In the genomic region with DNA sequence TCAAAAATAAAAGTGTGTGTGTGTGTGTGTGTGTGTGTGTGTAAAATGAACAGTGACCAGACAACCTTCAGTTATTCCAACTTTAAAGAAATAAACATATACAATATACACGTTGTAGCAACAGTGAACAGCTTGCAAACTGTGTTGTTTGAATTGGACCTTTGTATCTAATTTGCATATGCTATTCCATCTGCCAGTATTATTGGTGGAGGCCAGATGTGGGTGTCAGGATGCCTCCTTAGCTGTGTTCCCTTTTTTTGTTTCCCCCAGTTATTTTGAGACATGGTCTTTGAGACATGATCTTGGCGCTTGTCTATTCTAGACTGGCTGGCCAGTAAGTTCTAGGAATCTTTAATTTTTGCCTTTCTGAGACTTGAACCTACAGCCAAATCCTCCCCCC, we compare ENCODE assay signal across 18 mouse cellular contexts. TPM values are rescaled to one million over a fixed set of nuclear protein-coding genes. Genes with fewer than 3 reads are reported as not detected.
DNase-seq lines count a peak whose midpoint lies in the region; ATAC-seq and TF ChIP-seq lines count a peak whose summit lies in the region.
"Had no signal": no experiment of that assay in that cellular context is flagged by ENCODE, and none has a peak within 500 bp of the region (broad histone marks: within the 10 kb centered on the region; RNA-seq: fewer than 3 reads in every experiment).

No protein-coding gene starts in this region.

- H3K4me2 ChIP-seq in hindbrain, embryonic 13.5 days, result no peak overlapping the region
- 0 out of 2 replicates have a peak overlapping the region, but pooled peaks have one; percentile 69 for H3K4me2 ChIP-seq in neural tube, embryonic 12.5 days (replicated peaks)
- H3K4me2 ChIP-seq in myocyte (ENCODE audit: low read depth), result peak overlapping the region; percentile 91

- DNase-seq in hindbrain, embryonic 10.5 days (ENCODE audit: low spot score), result no peak
- no peak for DNase-seq in neural tube, embryonic 10.5 days (ENCODE audit: extremely low spot score, low spot score)
- DNase-seq in embryonic facial prominence, embryonic 10.5 days (ENCODE audit: low spot score), result no peak
- DNase-seq in frontal cortex, postnatal 10 days (ENCODE audit: low spot score in 2 of 2), result no peak
- no peak for DNase-seq in cerebellum, postnatal 14 days
- DNase-seq: adrenal gland, postnatal 14 days; B cell, adult 2 months; cerebellum, adult 18-20 months; cerebellum, postnatal 36 days; heart, postnatal 10 days; thymus, postnatal 14 days had no signal

- no peaks in the 10 kb centered on the region for H3K9me3 ChIP-seq in hindbrain, embryonic 13.5 days
- no peaks in the 10 kb centered on the region for H3K9me3 ChIP-seq in hindbrain, embryonic 10.5 days
- H3K9me3 ChIP-seq in neural tube, embryonic 12.5 days, result no peaks in the 10 kb centered on the region
- H3K9me3 ChIP-seq in embryonic facial prominence, embryonic 10.5 days, result no peaks in the 10 kb centered on the region
- H3K9me3 ChIP-seq: limb, embryonic 13.5 days; midbrain, embryonic 13.5 days had no signal

- H3K4me3 ChIP-seq in hindbrain, embryonic 13.5 days, result peak overlapping the region; percentile 84; the same call in 1 of the 2 replicates
- H3K4me3 ChIP-seq in hindbrain, embryonic 10.5 days, result no peak overlapping the region
- no peak overlapping the region for H3K4me3 ChIP-seq in neural tube, embryonic 12.5 days
- H3K4me3 ChIP-seq in embryonic facial prominence, embryonic 10.5 days, result peak overlapping the region; percentile 95; the same call in 1 of the 2 replicates
- peak overlapping the region; percentile 92 for H3K4me3 ChIP-seq in myocyte

- WGBS in hindbrain, embryonic 13.5 days, result 84% methylated on average over 2 of the region's 2 CpGs
- 88% methylated on average over 2 of the region's 2 CpGs for WGBS in hindbrain, embryonic 10.5 days
- WGBS in neural tube, embryonic 12.5 days, result 82% methylated on average over 2 of the region's 2 CpGs
- WGBS in embryonic facial prominence, embryonic 10.5 days, result 90% methylated on average over 2 of the region's 2 CpGs

- H3K4me1 ChIP-seq in hindbrain, embryonic 13.5 days (replicated peaks), result peaks cover 11% of the 10 kb centered on the region
- H3K4me1 ChIP-seq in hindbrain, embryonic 10.5 days (replicated peaks), result peaks cover 13% of the 10 kb centered on the region
- H3K4me1 ChIP-seq in neural tube, embryonic 12.5 days, result peaks cover 6% of the 10 kb centered on the region
- peaks cover 12% of the 10 kb centered on the region for H3K4me1 ChIP-seq in embryonic facial prominence, embryonic 10.5 days

- no peaks in the 10 kb centered on the region for H3K27me3 ChIP-seq in hindbrain, embryonic 13.5 days
- H3K27me3 ChIP-seq in hindbrain, embryonic 10.5 days (ENCODE audit: insufficient read depth, poor library complexity, severe bottlenecking), result no peaks in the 10 kb centered on the region
- no peaks in the 10 kb centered on the region for H3K27me3 ChIP-seq in neural tube, embryonic 12.5 days (replicated peaks)
- H3K27me3 ChIP-seq in embryonic facial prominence, embryonic 10.5 days (replicated peaks; ENCODE audit: low read depth, poor library complexity, severe bottlenecking), result no peaks in the 10 kb centered on the region
- no peaks in the 10 kb centered on the region for H3K27me3 ChIP-seq in myocyte (ENCODE audit: control insufficient read depth, insufficient read depth, insufficient read length)
- H3K27me3 ChIP-seq: limb, embryonic 13.5 days; midbrain, embryonic 13.5 days had no signal

- peaks cover 36% of the 10 kb centered on the region for H3K79me2 ChIP-seq in myocyte (ENCODE audit: control insufficient read depth, insufficient read depth)

- H3K27ac ChIP-seq in hindbrain, embryonic 13.5 days, result no peak overlapping the region
- no peak overlapping the region for H3K27ac ChIP-seq in hindbrain, embryonic 10.5 days
- no peak overlapping the region for H3K27ac ChIP-seq in neural tube, embryonic 12.5 days
- H3K27ac ChIP-seq in embryonic facial prominence, embryonic 10.5 days (replicated peaks), result no peak overlapping the region
- H3K27ac ChIP-seq: hindbrain, embryonic 14.5 days; limb, embryonic 13.5 days; midbrain, embryonic 13.5 days had no signal

- no peak for TF ChIP-seq POLR2A in myocyte (IDR thresholded peaks at IDR 0.05; ENCODE audit: insufficient read length, low read depth)

- ATAC-seq in hindbrain, embryonic 13.5 days (ENCODE audit: low FRiP score), result no peak
- ATAC-seq in neural tube, embryonic 12.5 days (ENCODE audit: low FRiP score, low read depth), result no peak
- ATAC-seq: forebrain, embryonic 14.5 days; midbrain, embryonic 13.5 days had no signal

- no peak overlapping the region for H3ac ChIP-seq in myocyte (ENCODE audit: control insufficient read depth, insufficient read length)

- H3K9ac ChIP-seq in hindbrain, embryonic 13.5 days, result no peak overlapping the region
- H3K9ac ChIP-seq in neural tube, embryonic 12.5 days, result no peak overlapping the region

- H3K36me3 ChIP-seq in hindbrain, embryonic 13.5 days, result peaks cover 5% of the 10 kb centered on the region
- peaks cover 5% of the 10 kb centered on the region for H3K36me3 ChIP-seq in hindbrain, embryonic 10.5 days
- H3K36me3 ChIP-seq in neural tube, embryonic 12.5 days, result peaks cover 5% of the 10 kb centered on the region
- H3K36me3 ChIP-seq in embryonic facial prominence, embryonic 10.5 days (replicated peaks), result peaks cover 4% of the 10 kb centered on the region
- H3K36me3 ChIP-seq in myocyte (ENCODE audit: control insufficient read depth, insufficient read depth), result peaks cover 3% of the 10 kb centered on the region

TF ChIP-seq in myocyte, 11 proteins besides CTCF, POLR2A, EP300 and RAD21:
- no peak for TF ChIP-seq USF1 (IDR thresholded peaks at IDR 0.05; ENCODE audit: low read depth)
- TF ChIP-seq TCF3 (IDR thresholded peaks at IDR 0.05; ENCODE audit: insufficient read length, low read depth), result no peak
- TF ChIP-seq TCF12 (IDR thresholded peaks at IDR 0.05; ENCODE audit: insufficient read depth, poor library complexity, severe bottlenecking), result no peak

RNA-seq across cellular contexts. Expression of gene Slc30a6, which starts 1.8 kb away (rescaled TPM):
- polyA plus RNA-seq in hindbrain, embryonic 13.5 days (2015; fragmentation: Nextera tagmentation; extraction: Ambion mirVana), result 29.0 and 29.5 TPM in 2 replicates
- 28.4 and 33.8 TPM in 2 replicates for polyA plus RNA-seq in hindbrain, embryonic 10.5 days (2016; fragmentation: Nextera tagmentation; extraction: Ambion mirVana)
- polyA plus RNA-seq in neural tube, embryonic 12.5 days (2016; fragmentation: Nextera tagmentation; extraction: Ambion mirVana), result 26.6 and 28.7 TPM in 2 replicates
- polyA plus RNA-seq in embryonic facial prominence, embryonic 10.5 days (2016; fragmentation: Nextera tagmentation; extraction: Ambion mirVana), result 38.3 and 39.2 TPM in 2 replicates
- polyA plus RNA-seq in myocyte (2012; fragmentation: generic; extraction: Trizol), result 20.7 TPM

RNA-seq across cellular contexts. Expression of gene Spast, which starts 58.4 kb away (rescaled TPM):
- 25.9 and 27.1 TPM in 2 replicates for polyA plus RNA-seq in hindbrain, embryonic 13.5 days (2015; fragmentation: Nextera tagmentation; extraction: Ambion mirVana)
- 16.4 and 16.8 TPM in 2 replicates for polyA plus RNA-seq in hindbrain, embryonic 10.5 days (2016; fragmentation: Nextera tagmentation; extraction: Ambion mirVana)
- polyA plus RNA-seq in neural tube, embryonic 12.5 days (2016; fragmentation: Nextera tagmentation; extraction: Ambion mirVana), result 55.9 TPM in 2 replicates
- 17.0 and 18.0 TPM in 2 replicates for polyA plus RNA-seq in embryonic facial prominence, embryonic 10.5 days (2016; fragmentation: Nextera tagmentation; extraction: Ambion mirVana)
- 14.3 TPM for polyA plus RNA-seq in myocyte (2012; fragmentation: generic; extraction: Trizol)

Comparison
In these comparisons a context has a peak if more than half of its experiments do, and no peak if none do; other contexts are left out.
1. H3K4me3 ChIP-seq: peak in hindbrain, embryonic 13.5 days (single experiment), embryonic facial prominence, embryonic 10.5 days (single experiment) and myocyte (single experiment); none in hindbrain, embryonic 10.5 days (single experiment) and neural tube, embryonic 12.5 days (single experiment).